Mouse (Mus musculus) olfactory bulb, adult 2 months (tissue): ENCODE measurements around the gene Med27. TPM values are rescaled to one million over a fixed set of nuclear protein-coding genes. Genes with fewer than 3 reads are reported as not detected.

ENCODE experiments used
- H3K27ac ChIP-seq: fragments of 200-500 bp; 2 replicates; pipeline ENCODE4 v1.5.1; 2012; ENCODE audit warnings: low read depth, low read length; ENCODE audit not compliant: insufficient read depth
- H3K4me1 ChIP-seq: fragments of 200-500 bp; 2 replicates; pipeline ENCODE4 v1.6.1; 2012; ENCODE audit warnings: low read length; ENCODE audit not compliant: control insufficient read depth, insufficient read depth
- H3K4me3 ChIP-seq: fragments of 200-500 bp; 2 replicates; pipeline ENCODE4 v1.5.1; 2012; ENCODE audit warnings: mild to moderate bottlenecking, low read depth, low read length, moderate library complexity; ENCODE audit not compliant: insufficient read depth
- CTCF ChIP-seq: fragments of 200-500 bp; IDR thresholded peaks from 2 replicates; pipeline ENCODE4 v1.5.1; 2012; ENCODE audit warnings: low read depth, mild to moderate bottlenecking, low read length, moderate library complexity; ENCODE audit not compliant: insufficient read depth
- POLR2A ChIP-seq: fragments of 200-500 bp; IDR thresholded peaks from 2 replicates; pipeline ENCODE4 v1.6.1; 2012; ENCODE audit warnings: mild to moderate bottlenecking, low read depth, low read length, moderate library complexity; ENCODE audit not compliant: insufficient read depth
- WGBS: fragments of 180-500 bp; shearing (Covaris S2); methylation state at CpG from one replicate; pipeline ENCODE4 v1.1.7; 2018; 5-methylcytosine and 5-hydroxymethylcytosine counted together
- polyA plus RNA-seq: library from polyadenylated mRNA; stranded (reverse); fragments of >200 nt; gene quantifications from 2 replicates; pipeline ENCODE4 v1.2.4, GENCODE M21; 2012; ENCODE audit warnings: low replicate concordance; ENCODE audit not compliant: missing spikeins, insufficient read depth, insufficient read length

Med27 gene
- polyA plus RNA-seq, 1 experiment: not detected

DNA sequence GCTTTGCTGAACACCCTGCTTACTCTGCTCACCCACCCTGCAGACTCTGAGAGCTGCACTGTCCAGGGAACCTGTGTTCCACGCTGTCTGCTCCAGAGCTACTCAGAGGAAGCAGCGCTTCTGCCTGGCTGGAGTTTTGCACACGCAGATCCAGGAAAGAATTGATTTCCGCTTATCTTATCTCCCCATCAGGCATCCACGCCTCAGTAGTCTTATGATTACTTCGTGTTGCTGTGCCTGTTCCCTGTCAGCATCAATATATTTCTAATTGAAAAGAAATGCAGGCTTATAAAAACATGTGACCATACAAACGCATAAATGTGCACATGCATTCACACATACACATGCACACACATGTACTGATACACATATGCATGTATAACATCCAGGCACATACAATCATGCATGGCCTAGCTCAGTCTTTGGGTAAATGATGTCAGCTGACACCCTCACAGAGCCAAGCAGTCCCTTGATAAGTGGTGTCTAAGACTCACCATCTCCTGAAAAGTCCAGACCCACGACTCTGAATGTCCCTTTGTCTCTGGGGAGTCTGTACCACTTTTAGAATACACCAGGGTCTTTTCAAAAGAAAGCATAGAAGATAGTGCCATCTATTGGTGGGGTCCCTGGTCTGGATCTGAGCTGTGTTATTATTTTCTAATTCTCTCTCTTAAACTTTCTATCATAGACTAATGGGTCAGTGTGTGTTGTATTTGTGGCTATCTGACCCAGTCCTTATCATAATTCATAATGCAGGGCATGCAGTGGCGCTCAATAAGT, 225.5 kb downstream of the Med27 start:
- Histone ChIP-seq H3K4me3 (no peak overlapping the region), H3K4me1 (peaks cover 4% of the 10 kb centered on the region; the same call in 1 of the 2 replicates), H3K27ac (no peak overlapping the region)
- WGBS: 79% methylated on average over 9 of the region's 9 CpGs
- no peak for TF ChIP-seq CTCF
- TF ChIP-seq POLR2A: no peak

DNA sequence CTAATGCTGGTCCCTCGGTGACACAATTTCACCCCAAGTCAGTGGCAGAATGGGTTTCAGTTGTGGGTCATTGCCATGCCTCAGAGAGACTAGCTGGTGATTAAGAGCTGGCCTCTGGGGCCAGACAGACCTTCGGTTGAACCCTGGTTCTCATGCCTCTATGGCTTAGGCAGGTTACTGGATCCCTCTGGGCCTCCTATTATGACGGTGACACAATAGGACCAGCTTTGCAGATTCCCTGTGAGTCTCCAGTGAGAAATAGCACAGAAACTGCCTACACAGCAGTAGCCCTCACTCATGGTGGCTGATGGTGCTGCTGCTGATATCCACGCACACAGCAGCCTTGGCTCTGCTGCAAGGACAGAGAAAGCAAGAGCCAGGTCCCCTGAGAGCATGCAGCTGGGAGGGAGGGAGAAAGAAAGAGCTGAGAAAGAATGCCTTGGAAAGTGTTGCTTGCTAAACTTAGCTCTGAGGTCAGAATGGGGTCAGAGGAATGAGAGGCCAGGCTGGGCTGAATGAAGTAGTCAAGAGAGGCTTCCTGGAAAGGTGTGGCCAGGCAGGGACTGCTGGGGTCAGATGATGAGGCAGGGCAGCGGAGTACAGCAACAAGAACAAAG, 226.3 kb downstream of the Med27 start:
- no peak for TF ChIP-seq POLR2A
- TF ChIP-seq CTCF: no peak
- no peak overlapping the region for H3K27ac ChIP-seq
- WGBS: 63% methylated on average over 5 of the region's 5 CpGs
- no peak overlapping the region for H3K4me3 ChIP-seq
- peaks cover 4% of the 10 kb centered on the region; the same call in 1 of the 2 replicates for H3K4me1 ChIP-seq

- H3K27ac ChIP-seq: no peak overlapping the region
- no peak overlapping the region for H3K4me3 ChIP-seq
- WGBS: 38% methylated on average over 5 of the region's 5 CpGs
- peaks cover 4% of the 10 kb centered on the region; the same call in 1 of the 2 replicates for H3K4me1 ChIP-seq
- TF ChIP-seq CTCF (no peak), POLR2A (no peak)
Observed at GRCm38 (mm10) chr2:29573591-29573990, 227.0 kb downstream of the Med27 start.

DNA sequence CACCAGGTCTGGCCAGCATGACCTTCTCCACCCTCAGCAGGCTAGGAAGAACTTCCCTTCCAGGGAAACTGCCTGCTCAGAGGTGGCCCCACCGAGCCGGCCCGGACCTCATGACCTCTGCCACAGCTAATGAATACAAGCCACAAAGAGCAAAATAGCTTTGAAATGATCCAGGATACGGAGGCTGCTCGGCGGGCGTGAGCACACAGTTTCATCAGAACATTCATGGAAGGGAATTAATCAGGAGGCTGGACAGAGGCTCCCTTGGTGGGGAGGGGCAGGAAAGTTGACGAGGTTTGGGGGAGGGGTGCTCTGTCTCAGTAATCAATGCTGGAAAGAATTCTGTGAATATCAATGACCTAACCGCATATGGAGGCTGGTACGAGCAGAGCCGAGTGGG, 227.6 kb downstream of the Med27 start:
- Histone ChIP-seq H3K27ac (no peak overlapping the region), H3K4me3 (no peak overlapping the region), H3K4me1 (peaks cover 4% of the 10 kb centered on the region; the same call in 1 of the 2 replicates)
- TF ChIP-seq POLR2A: no peak
- TF ChIP-seq CTCF: no peak
- WGBS: 23% methylated on average over 11 of the region's 11 CpGs

Other genes with a start within 250 kb of the Med27 start
- gene Setx, start 222.6 kb upstream of the Med27 start, polyA plus RNA-seq: 97.8 and 329 TPM in 2 replicates
- gene Ntng2, start 93.8 kb upstream of the Med27 start, polyA plus RNA-seq: not detected in 2 replicates